Mouse (Mus musculus): Measurements from ENCODE around the gene Cisd2.

DNA sequence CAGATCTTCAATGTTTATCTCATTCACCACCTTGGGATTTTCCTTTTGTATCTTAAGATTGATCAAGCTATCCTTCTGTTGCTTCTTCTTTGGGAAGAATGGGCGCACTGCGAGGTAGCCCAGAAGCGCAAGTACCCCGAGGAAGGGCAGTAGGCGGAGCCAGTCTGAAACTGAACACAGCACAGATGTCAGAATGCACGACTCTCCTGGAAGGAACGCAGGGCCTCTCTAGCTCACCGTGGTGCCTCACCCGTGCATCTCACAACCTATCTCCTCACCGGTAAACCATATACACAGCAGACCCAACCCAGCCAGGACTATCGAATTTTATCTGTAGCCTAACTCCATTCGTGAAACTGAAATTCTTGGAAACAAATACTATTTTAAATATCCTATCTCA lies 12.7 kb downstream of the Cisd2 start:
- TF ChIP-seq CTCF (IDR thresholded peaks at IDR 0.05; ENCODE audit: insufficient read depth, low read depth, low read length) = no peak
- no peak for TF ChIP-seq POLR2A (IDR thresholded peaks at IDR 0.05; ENCODE audit: insufficient read depth, low read depth, low read length)
